Mouse (Mus musculus): Measurements from ENCODE around the gene Tas1r2. TPM values are rescaled to one million over a fixed set of nuclear protein-coding genes. Genes with fewer than 3 reads are reported as not detected.
A peak's percentile ranks its signal among the peaks of the same experiment; 100 is the strongest.

The Tas1r2 gene
- polyA plus RNA-seq, 1 experiment from 2014 or later: not detected

GRCm38 (mm10) chr4:139623434-139624115 is 29.8 kb upstream of the Tas1r2 start:
- 33% methylated on average over 21 of the region's 21 CpGs for WGBS
- H3K4me3 ChIP-seq: peak overlapping the region; percentile 85
- DNase-seq (ENCODE audit: low spot score): no peak
- H3K36me3 ChIP-seq (replicated peaks): 0 out of 2 replicates have a peak, but pooled peaks cover 5% of the 10 kb centered on the region
- peaks cover 29% of the 10 kb centered on the region for H3K4me1 ChIP-seq
- no peaks in the 10 kb centered on the region for H3K27me3 ChIP-seq (replicated peaks; ENCODE audit: low read depth, poor library complexity, severe bottlenecking)
- peak overlapping the region; percentile 95 for H3K27ac ChIP-seq (replicated peaks)
- H3K9me3 ChIP-seq: no peaks in the 10 kb centered on the region

- Histone ChIP-seq H3K36me3 (replicated peaks) (peaks cover 8% of the 10 kb centered on the region; the same call in 1 of the 2 replicates), H3K27me3 (replicated peaks; ENCODE audit: low read depth, poor library complexity, severe bottlenecking) (no peaks in the 10 kb centered on the region), H3K4me1 (peaks cover 29% of the 10 kb centered on the region), H3K9me3 (no peaks in the 10 kb centered on the region), H3K27ac (replicated peaks) (no peak overlapping the region), H3K4me3 (peak overlapping the region; percentile 85; the same call in 1 of the 2 replicates)
- WGBS: 60% methylated on average over 5 of the region's 5 CpGs
- no peak for DNase-seq (ENCODE audit: low spot score)
Observed at GRCm38 (mm10) chr4:139624116-139624489, 29.2 kb upstream of the Tas1r2 start.

- Histone ChIP-seq H3K27me3 (replicated peaks; ENCODE audit: low read depth, poor library complexity, severe bottlenecking) (no peaks in the 10 kb centered on the region), H3K4me1 (peaks cover 29% of the 10 kb centered on the region), H3K27ac (replicated peaks) (no peak overlapping the region), H3K36me3 (replicated peaks) (peaks cover 12% of the 10 kb centered on the region; the same call in 1 of the 2 replicates), H3K4me3 (no peak overlapping the region; the same call in 1 of the 2 replicates), H3K9me3 (no peaks in the 10 kb centered on the region)
- DNase-seq (ENCODE audit: low spot score): no peak
- WGBS: 89% methylated on average over 10 of the region's 10 CpGs
Observed at GRCm38 (mm10) chr4:139624706-139625105, 28.6 kb upstream of the Tas1r2 start.

GRCm38 (mm10) chr4:139627361-139627760 is 26.0 kb upstream of the Tas1r2 start:
- no peak overlapping the region for H3K27ac ChIP-seq (replicated peaks)
- no peak for DNase-seq (ENCODE audit: low spot score)
- H3K27me3 ChIP-seq (replicated peaks; ENCODE audit: low read depth, poor library complexity, severe bottlenecking): no peaks in the 10 kb centered on the region
- H3K4me1 ChIP-seq: peaks cover 23% of the 10 kb centered on the region
- no peak overlapping the region for H3K4me3 ChIP-seq
- peaks cover 15% of the 10 kb centered on the region; the same call in 1 of the 2 replicates for H3K36me3 ChIP-seq (replicated peaks)
- WGBS: 95% methylated on average over 11 of the region's 11 CpGs
- no peaks in the 10 kb centered on the region for H3K9me3 ChIP-seq

GRCm38 (mm10) chr4:139630171-139630570 is 23.2 kb upstream of the Tas1r2 start:
- WGBS: 73% methylated on average over 10 of the region's 10 CpGs
- Histone ChIP-seq H3K36me3 (replicated peaks) (peaks cover 15% of the 10 kb centered on the region), H3K9me3 (no peaks in the 10 kb centered on the region), H3K27ac (replicated peaks) (no peak overlapping the region), H3K4me3 (no peak overlapping the region), H3K4me1 (no peaks in the 10 kb centered on the region), H3K27me3 (replicated peaks; ENCODE audit: low read depth, poor library complexity, severe bottlenecking) (no peaks in the 10 kb centered on the region)
- DNase-seq (ENCODE audit: low spot score): no peak

GRCm38 (mm10) chr4:139631141-139631540 is 22.2 kb upstream of the Tas1r2 start:
- H3K4me1 ChIP-seq: no peaks in the 10 kb centered on the region
- no peaks in the 10 kb centered on the region for H3K9me3 ChIP-seq
- DNase-seq (ENCODE audit: low spot score): no peak
- H3K27ac ChIP-seq (replicated peaks): no peak overlapping the region
- 79% methylated on average over 5 of the region's 5 CpGs for WGBS
- no peak overlapping the region for H3K4me3 ChIP-seq
- H3K27me3 ChIP-seq (replicated peaks; ENCODE audit: low read depth, poor library complexity, severe bottlenecking): no peaks in the 10 kb centered on the region
- peaks cover 22% of the 10 kb centered on the region for H3K36me3 ChIP-seq (replicated peaks)

- no peak overlapping the region; the same call in 1 of the 2 replicates for H3K27ac ChIP-seq (replicated peaks)
- H3K36me3 ChIP-seq (replicated peaks): peaks cover 23% of the 10 kb centered on the region
- H3K27me3 ChIP-seq (replicated peaks; ENCODE audit: low read depth, poor library complexity, severe bottlenecking): no peaks in the 10 kb centered on the region
- no peaks in the 10 kb centered on the region for H3K4me1 ChIP-seq
- H3K4me3 ChIP-seq: no peak overlapping the region
- DNase-seq (ENCODE audit: low spot score): no peak
- H3K9me3 ChIP-seq: no peaks in the 10 kb centered on the region
- 92% methylated on average over 7 of the region's 7 CpGs for WGBS
Observed at GRCm38 (mm10) chr4:139631569-139632253, 21.6 kb upstream of the Tas1r2 start.

- peaks cover 28% of the 10 kb centered on the region for H3K36me3 ChIP-seq (replicated peaks)
- H3K4me1 ChIP-seq: no peaks in the 10 kb centered on the region
- H3K4me3 ChIP-seq: no peak overlapping the region
- no peak overlapping the region; the same call in 1 of the 2 replicates for H3K27ac ChIP-seq (replicated peaks)
- 80% methylated on average over 10 of the region's 10 CpGs for WGBS
- no peak for DNase-seq (ENCODE audit: low spot score)
- H3K27me3 ChIP-seq (replicated peaks; ENCODE audit: low read depth, poor library complexity, severe bottlenecking): no peaks in the 10 kb centered on the region
- H3K9me3 ChIP-seq: no peaks in the 10 kb centered on the region
Observed at GRCm38 (mm10) chr4:139632254-139632580, 21.1 kb upstream of the Tas1r2 start.

GRCm38 (mm10) chr4:139636373-139636772 is 17.0 kb upstream of the Tas1r2 start:
- Histone ChIP-seq H3K27me3 (replicated peaks; ENCODE audit: low read depth, poor library complexity, severe bottlenecking) (peaks cover 16% of the 10 kb centered on the region), H3K4me3 (no peak overlapping the region)
- WGBS: 29% methylated on average over 7 of the region's 7 CpGs

GRCm38 (mm10) chr4:139637847-139638246 is 15.5 kb upstream of the Tas1r2 start:
- no peak overlapping the region for H3K27ac ChIP-seq (replicated peaks)
- 86% methylated on average over 9 of the region's 9 CpGs for WGBS
- H3K36me3 ChIP-seq (replicated peaks): peaks cover 17% of the 10 kb centered on the region
- H3K4me1 ChIP-seq: peaks cover 28% of the 10 kb centered on the region
- H3K4me3 ChIP-seq: no peak overlapping the region
- H3K27me3 ChIP-seq (replicated peaks; ENCODE audit: low read depth, poor library complexity, severe bottlenecking): peaks cover 31% of the 10 kb centered on the region
- H3K9me3 ChIP-seq: no peaks in the 10 kb centered on the region
- DNase-seq (ENCODE audit: low spot score): no peak

More at GRCm38 (mm10) chr4:139636373-139636772, 17.0 kb upstream of the Tas1r2 start:
- H3K27ac ChIP-seq (replicated peaks): no peak overlapping the region
- peaks cover 15% of the 10 kb centered on the region for H3K4me1 ChIP-seq
- H3K9me3 ChIP-seq: no peaks in the 10 kb centered on the region
- peak; percentile 81 for DNase-seq (ENCODE audit: low spot score)
- H3K36me3 ChIP-seq (replicated peaks): peaks cover 17% of the 10 kb centered on the region

GRCm38 (mm10) chr4:139638356-139638755 is 15.0 kb upstream of the Tas1r2 start:
- H3K27me3 ChIP-seq (replicated peaks; ENCODE audit: low read depth, poor library complexity, severe bottlenecking): peaks cover 36% of the 10 kb centered on the region

GRCm38 (mm10) chr4:139639801-139640200 is 13.5 kb upstream of the Tas1r2 start:
- WGBS: 49% methylated on average over 12 of the region's 12 CpGs
- no peak overlapping the region for H3K27ac ChIP-seq (replicated peaks)
- H3K4me3 ChIP-seq: no peak overlapping the region
- no peaks in the 10 kb centered on the region for H3K9me3 ChIP-seq
- peaks cover 21% of the 10 kb centered on the region for H3K36me3 ChIP-seq (replicated peaks)
- H3K27me3 ChIP-seq (replicated peaks; ENCODE audit: low read depth, poor library complexity, severe bottlenecking): peaks cover 42% of the 10 kb centered on the region
- no peak for DNase-seq (ENCODE audit: low spot score)
- peaks cover 28% of the 10 kb centered on the region for H3K4me1 ChIP-seq

More at GRCm38 (mm10) chr4:139638356-139638755, 15.0 kb upstream of the Tas1r2 start:
- 94% methylated on average over 16 of the region's 16 CpGs for WGBS
- Histone ChIP-seq H3K36me3 (replicated peaks) (peaks cover 17% of the 10 kb centered on the region), H3K4me3 (no peak overlapping the region), H3K9me3 (no peaks in the 10 kb centered on the region), H3K27ac (replicated peaks) (no peak overlapping the region), H3K4me1 (peaks cover 28% of the 10 kb centered on the region)
- no peak for DNase-seq (ENCODE audit: low spot score)

GRCm38 (mm10) chr4:139640333-139640732 is 13.0 kb upstream of the Tas1r2 start:
- Histone ChIP-seq H3K36me3 (replicated peaks) (peaks cover 24% of the 10 kb centered on the region), H3K9me3 (no peaks in the 10 kb centered on the region), H3K4me3 (no peak overlapping the region), H3K4me1 (peaks cover 28% of the 10 kb centered on the region), H3K27me3 (replicated peaks; ENCODE audit: low read depth, poor library complexity, severe bottlenecking) (peaks cover 42% of the 10 kb centered on the region), H3K27ac (replicated peaks) (no peak overlapping the region)
- 68% methylated on average over 12 of the region's 12 CpGs for WGBS
- DNase-seq (ENCODE audit: low spot score): no peak
